Mouse (Mus musculus) left cerebral cortex, postnatal 36 days (tissue): ENCODE results near the gene Cldn4. TPM values are rescaled to one million over a fixed set of nuclear protein-coding genes. Genes with fewer than 3 reads are reported as not detected.
"Not testable (repeated sequence)": the region's sequence is repeated elsewhere in the genome, so short reads cannot be mapped to it uniquely, and the experiment has no call there.

Source experiments
- DNase-seq, 2 experiments: peaks; one replicate each; pipeline ENCODE4 v3.0.0; 2021 to 2022; ENCODE audit warnings: low spot score in 2 of 2, mixed read lengths in 1 of 2
- intact Hi-C: fragments of 180-260 bp; cut with DNase I; formaldehyde crosslinking; loops from one replicate; pipeline ENCODE4 v1.15.1; 2025
- total RNA-seq, 2 experiments: library from RNA; stranded (reverse); gene quantifications; 2 replicates each; pipeline ENCODE4 v1.2.3; 2021

Gene Cldn4
- total RNA-seq, 2 experiments from 2014 or later = not detected

- intact Hi-C loops = no loop called here
- DNase-seq = no peak
These were observed 10.0 kb downstream of the Cldn4 start for GRCm38 (mm10) chr5:134936626-134937185.

- intact Hi-C loops = no loop called here
- DNase-seq = no peak
These were observed 10.7 kb downstream of the Cldn4 start for GRCm38 (mm10) chr5:134936051-134936450.

GRCm38 (mm10) chr5:134934666-134935065 is 12.1 kb downstream of the Cldn4 start:
- intact Hi-C loops = no loop called here
- DNase-seq = no peak

- intact Hi-C loops, DNase-seq: not testable (repeated sequence)
These were observed 13.0 kb downstream of the Cldn4 start for GRCm38 (mm10) chr5:134933686-134934085.

- intact Hi-C loops = no loop called here
- DNase-seq = no peak
These were observed 13.5 kb downstream of the Cldn4 start for GRCm38 (mm10) chr5:134933281-134933680.

GRCm38 (mm10) chr5:134932903-134933276 is 13.8 kb downstream of the Cldn4 start:
- intact Hi-C loops = no loop called here
- DNase-seq = peak; percentile 15 to 16

- intact Hi-C loops = no loop called here
- DNase-seq = peak; percentile 73 to 80
These were observed 14.4 kb downstream of the Cldn4 start, which contains the start of gene Mettl27 for GRCm38 (mm10) chr5:134932179-134932902. Gene Mettl27, plus strand, starts transcription at chr5:134932368.

- no peak for DNase-seq
- intact Hi-C loops = no loop called here
These were observed 16.7 kb downstream of the Cldn4 start for GRCm38 (mm10) chr5:134929988-134930387.

GRCm38 (mm10) chr5:134926726-134927125 is 20.0 kb downstream of the Cldn4 start:
- intact Hi-C loops = no loop called here
- DNase-seq = no peak

- DNase-seq = no peak
- intact Hi-C loops = no loop called here
These were observed 23.6 kb downstream of the Cldn4 start for GRCm38 (mm10) chr5:134923141-134923540.

- no peak for DNase-seq
- intact Hi-C loops = no loop called here
These were observed 25.6 kb downstream of the Cldn4 start for GRCm38 (mm10) chr5:134921106-134921505.

GRCm38 (mm10) chr5:134920106-134920687 is 26.5 kb downstream of the Cldn4 start:
- intact Hi-C loops = no loop called here
- DNase-seq = no peak

- DNase-seq = no peak
- intact Hi-C loops = no loop called here
These were observed 27.6 kb downstream of the Cldn4 start for GRCm38 (mm10) chr5:134919097-134919496.

GRCm38 (mm10) chr5:134918071-134918832 is 28.5 kb downstream of the Cldn4 start:
- intact Hi-C loops = no loop called here
- DNase-seq = peak in 1 of 2 experiments; percentile 19

- DNase-seq = no peak
- intact Hi-C loops = no loop called here
These were observed 31.4 kb downstream of the Cldn4 start, which contains the start of gene Cldn13 for GRCm38 (mm10) chr5:134915311-134915710. Gene Cldn13, minus strand, starts transcription at chr5:134915526.

- no peak for DNase-seq
- intact Hi-C loops = no loop called here
These were observed 32.2 kb downstream of the Cldn4 start for GRCm38 (mm10) chr5:134914510-134914909.

- no peak for DNase-seq
- intact Hi-C loops = no loop called here
These were observed 33.0 kb downstream of the Cldn4 start for GRCm38 (mm10) chr5:134913753-134914152.

GRCm38 (mm10) chr5:134913352-134913751 is 33.4 kb downstream of the Cldn4 start:
- intact Hi-C loops = no loop called here
- DNase-seq = no peak

GRCm38 (mm10) chr5:134911901-134912300 is 34.8 kb downstream of the Cldn4 start:
- intact Hi-C loops = no loop called here
- no peak for DNase-seq

- peak; percentile 93 for DNase-seq
- intact Hi-C loops = loop anchor here (1.0 to 10.0 kb wide), 2 partner anchors 58 to 188 kb away; no protein-coding TSS in a partner anchor
These were observed 39.6 kb downstream of the Cldn4 start for GRCm38 (mm10) chr5:134907135-134907534.
